Mouse (Mus musculus) right cerebral cortex, postnatal 10 days (tissue): ENCODE results near the gene Ccdc186.
"Not testable (repeated sequence)": the region's sequence is repeated elsewhere in the genome, so short reads cannot be mapped to it uniquely, and the experiment has no call there.

Experiments used
- DNase-seq, 2 experiments: peaks; one replicate each; pipeline ENCODE4 v3.0.0; 2021; ENCODE audit warnings: low spot score in 2 of 2

Gene Ccdc186

GRCm38 (mm10) chr19:56801656-56802351 is 20.2 kb downstream of the Ccdc186 start:
- DNase-seq: no peak

- no peak for DNase-seq
Measured at GRCm38 (mm10) chr19:56800930-56801655, 20.9 kb downstream of the Ccdc186 start.

GRCm38 (mm10) chr19:56800226-56800625 is 21.8 kb downstream of the Ccdc186 start:
- no peak for DNase-seq

- DNase-seq: no peak
Measured at GRCm38 (mm10) chr19:56797376-56797775, 24.6 kb downstream of the Ccdc186 start.

- no peak for DNase-seq
Measured at GRCm38 (mm10) chr19:56788952-56789351, 33.0 kb downstream of the Ccdc186 start.

GRCm38 (mm10) chr19:56787911-56788310 is 34.1 kb downstream of the Ccdc186 start:
- no peak for DNase-seq

- not testable (repeated sequence) for DNase-seq
Measured at GRCm38 (mm10) chr19:56778532-56778931, 43.5 kb downstream of the Ccdc186 start.

GRCm38 (mm10) chr19:56776719-56777382 is 45.1 kb downstream of the Ccdc186 start:
- peak; percentile 66 for DNase-seq

GRCm38 (mm10) chr19:56775893-56776718 is 45.9 kb downstream of the Ccdc186 start:
- DNase-seq: no peak

GRCm38 (mm10) chr19:56774971-56775892 is 46.8 kb downstream of the Ccdc186 start:
- DNase-seq: no peak

- peak in 1 of 2 experiments; percentile 43 for DNase-seq
Measured at GRCm38 (mm10) chr19:56774408-56774962, 47.5 kb downstream of the Ccdc186 start.

GRCm38 (mm10) chr19:56773393-56773971 is 48.5 kb downstream of the Ccdc186 start:
- no peak for DNase-seq

- DNase-seq: no peak
Measured at GRCm38 (mm10) chr19:56772158-56772557, 49.8 kb downstream of the Ccdc186 start.

GRCm38 (mm10) chr19:56769024-56769423 is 53.0 kb downstream of the Ccdc186 start:
- peak; percentile 55 to 78 for DNase-seq

- DNase-seq: no peak
Measured at GRCm38 (mm10) chr19:56762686-56763085, 59.3 kb downstream of the Ccdc186 start.

- no peak for DNase-seq
Measured at GRCm38 (mm10) chr19:56761727-56762126, 60.3 kb downstream of the Ccdc186 start.

- no peak for DNase-seq
Measured at GRCm38 (mm10) chr19:56761096-56761495, 60.9 kb downstream of the Ccdc186 start.

GRCm38 (mm10) chr19:56760306-56760940 is 61.6 kb downstream of the Ccdc186 start:
- DNase-seq: no peak

- DNase-seq: no peak
Measured at GRCm38 (mm10) chr19:56759740-56760139, 62.2 kb downstream of the Ccdc186 start.
